Mouse (Mus musculus) liver, embryonic 13.5 days (tissue): ENCODE results near the gene Arhgef17. TPM values are rescaled to one million over a fixed set of nuclear protein-coding genes. Genes with fewer than 3 reads are reported as not detected.

ENCODE experiments used
- ATAC-seq: fragments of 200-750 bp; cut with Nextera tagmentation; 2 replicates; pipeline ENCODE4 v1.8.0; 2017; ENCODE audit warnings: low read depth, mild to moderate bottlenecking, moderate number of reproducible peaks, moderate library complexity
- DNase-seq: peaks from one replicate; pipeline ENCODE4 v3.0.0; 2022
- H3K27ac ChIP-seq: fragments of 300-500 bp; sonication (generic); 2 replicates; pipeline ENCODE4 v1.5.1; 2015; ENCODE audit warnings: moderate library complexity, mild to moderate bottlenecking, inconsistent platforms
- H3K27me3 ChIP-seq: fragments of 300-500 bp; sonication (generic); 2 replicates; pipeline ENCODE4 v1.6.1; 2015; ENCODE audit warnings: mild to moderate bottlenecking, inconsistent platforms
- H3K36me3 ChIP-seq: fragments of 300-500 bp; sonication (generic); 2 replicates; pipeline ENCODE4 v1.6.1; 2015; ENCODE audit warnings: mild to moderate bottlenecking, inconsistent platforms
- H3K4me1 ChIP-seq: fragments of 300-500 bp; sonication (generic); replicated peaks from 2 replicates; pipeline ENCODE4 v1.6.1; 2015; ENCODE audit warnings: inconsistent platforms
- H3K4me2 ChIP-seq: fragments of 300-500 bp; sonication (generic); 2 replicates; pipeline ENCODE4 v1.6.1; 2015; ENCODE audit warnings: inconsistent platforms, mild to moderate bottlenecking, moderate library complexity
- H3K4me3 ChIP-seq: fragments of 300-500 bp; sonication (generic); replicated peaks from 2 replicates; pipeline ENCODE4 v1.5.1; 2015; ENCODE audit warnings: mild to moderate bottlenecking, inconsistent platforms
- H3K9ac ChIP-seq: fragments of 300-500 bp; sonication (generic); 2 replicates; pipeline ENCODE4 v1.6.1; 2015; ENCODE audit warnings: mild to moderate bottlenecking, inconsistent platforms
- H3K9me3 ChIP-seq: fragments of 300-500 bp; sonication (generic); replicated peaks from 2 replicates; pipeline ENCODE4 v1.6.1; 2016; ENCODE audit warnings: inconsistent platforms
- WGBS: fragments of 180-500 bp; shearing (Covaris S2); methylation state at CpG from one replicate; pipeline ENCODE4 v1.1.7; 2015; ENCODE audit not compliant: insufficient replicate concordance; 5-methylcytosine and 5-hydroxymethylcytosine counted together
- polyA plus RNA-seq: library from polyadenylated mRNA; unstranded; fragments of >200 nt; fragmentation: Nextera tagmentation; extraction: Ambion mirVana; gene quantifications from 2 replicates; pipeline ENCODE4 v1.2.1, GENCODE M21; 2015

Gene Arhgef17
- polyA plus RNA-seq, 1 experiment from 2014 or later, result 0.53 TPM

GRCm38 (mm10) chr7:100963381-100963780, 31.5 kb upstream of the Arhgef17 start:
- no peaks in the 10 kb centered on the region; the same call in 1 of the 2 replicates for H3K27me3 ChIP-seq
- no peak for ATAC-seq
- H3K27ac ChIP-seq, result no peak overlapping the region
- 69% methylated on average over 8 of the region's 8 CpGs for WGBS
- no peaks in the 10 kb centered on the region for H3K36me3 ChIP-seq
- peaks cover 21% of the 10 kb centered on the region for H3K4me1 ChIP-seq
- no peak overlapping the region for H3K9ac ChIP-seq
- no peaks in the 10 kb centered on the region for H3K9me3 ChIP-seq
- no peak overlapping the region for H3K4me3 ChIP-seq
- DNase-seq, result no peak
- no peak overlapping the region for H3K4me2 ChIP-seq

GRCm38 (mm10) chr7:100961146-100961545, 29.2 kb upstream of the Arhgef17 start:
- WGBS, result 25% methylated on average over 7 of the region's 7 CpGs
- no peak for ATAC-seq

GRCm38 (mm10) chr7:100960462-100960861, 28.6 kb upstream of the Arhgef17 start:
- WGBS, result 48% methylated on average over 2 of the region's 2 CpGs
- H3K9ac ChIP-seq, result no peak overlapping the region
- no peak overlapping the region for H3K4me3 ChIP-seq
- H3K4me2 ChIP-seq, result no peak overlapping the region
- H3K27ac ChIP-seq, result no peak overlapping the region
- ATAC-seq (no peak), DNase-seq (no peak)
- H3K36me3 ChIP-seq, result no peaks in the 10 kb centered on the region
- no peaks in the 10 kb centered on the region for H3K27me3 ChIP-seq
- H3K4me1 ChIP-seq, result peaks cover 13% of the 10 kb centered on the region
- no peaks in the 10 kb centered on the region for H3K9me3 ChIP-seq

More at GRCm38 (mm10) chr7:100961146-100961545, 29.2 kb upstream of the Arhgef17 start:
- Histone ChIP-seq H3K4me2 (no peak overlapping the region), H3K9ac (no peak overlapping the region), H3K4me1 (peaks cover 18% of the 10 kb centered on the region), H3K27ac (no peak overlapping the region), H3K27me3 (no peaks in the 10 kb centered on the region), H3K9me3 (no peaks in the 10 kb centered on the region), H3K4me3 (no peak overlapping the region), H3K36me3 (no peaks in the 10 kb centered on the region)
- no peak for DNase-seq

GRCm38 (mm10) chr7:100958426-100958825, 26.5 kb upstream of the Arhgef17 start:
- Histone ChIP-seq H3K27ac (no peak overlapping the region), H3K27me3 (no peaks in the 10 kb centered on the region), H3K4me3 (no peak overlapping the region), H3K4me2 (no peak overlapping the region), H3K36me3 (no peaks in the 10 kb centered on the region), H3K9ac (no peak overlapping the region), H3K9me3 (no peaks in the 10 kb centered on the region), H3K4me1 (peaks cover 9% of the 10 kb centered on the region)
- DNase-seq (no peak), ATAC-seq (no peak)
- 88% methylated on average over 2 of the region's 2 CpGs for WGBS

- ATAC-seq (no peak), DNase-seq (no peak)
- Histone ChIP-seq H3K27ac (0 out of 2 replicates have a peak overlapping the region, but pooled peaks have one; percentile 39), H3K4me2 (no peak overlapping the region), H3K36me3 (no peaks in the 10 kb centered on the region), H3K4me1 (peaks cover 45% of the 10 kb centered on the region), H3K9ac (no peak overlapping the region), H3K9me3 (no peaks in the 10 kb centered on the region), H3K4me3 (no peak overlapping the region), H3K27me3 (no peaks in the 10 kb centered on the region)
- 67% methylated on average over 7 of the region's 7 CpGs for WGBS
Measured at GRCm38 (mm10) chr7:100952686-100953085, 20.8 kb upstream of the Arhgef17 start.

GRCm38 (mm10) chr7:100951903-100952302, 20.0 kb upstream of the Arhgef17 start:
- Histone ChIP-seq H3K9ac (no peak overlapping the region), H3K4me3 (no peak overlapping the region), H3K4me1 (peaks cover 45% of the 10 kb centered on the region), H3K4me2 (no peak overlapping the region), H3K27me3 (no peaks in the 10 kb centered on the region), H3K9me3 (no peaks in the 10 kb centered on the region), H3K27ac (peak overlapping the region; percentile 48; the same call in 1 of the 2 replicates), H3K36me3 (no peaks in the 10 kb centered on the region)
- no peak for DNase-seq
- whole genome bisulfite sequencing, result 48% methylated on average over 2 of the region's 2 CpGs
- ATAC-seq, result peak; percentile 10; the same call in 1 of the 2 replicates

GRCm38 (mm10) chr7:100950481-100951010, 18.6 kb upstream of the Arhgef17 start:
- no peaks in the 10 kb centered on the region for H3K9me3 ChIP-seq
- H3K27me3 ChIP-seq, result no peaks in the 10 kb centered on the region
- H3K36me3 ChIP-seq, result no peaks in the 10 kb centered on the region
- H3K4me3 ChIP-seq, result no peak overlapping the region
- H3K9ac ChIP-seq, result no peak overlapping the region
- H3K27ac ChIP-seq, result peak overlapping the region; percentile 80
- peaks cover 41% of the 10 kb centered on the region for H3K4me1 ChIP-seq
- ATAC-seq (peak; percentile 73), DNase-seq (no peak)
- H3K4me2 ChIP-seq, result peak overlapping the region; percentile 8; the same call in 1 of the 2 replicates
- whole genome bisulfite sequencing, result 18% methylated on average over 12 of the region's 12 CpGs

- DNase-seq, result no peak
- H3K27ac ChIP-seq, result peak overlapping the region; percentile 80
- peak; percentile 52 for ATAC-seq
- 23% methylated on average over 5 of the region's 5 CpGs for WGBS
- H3K36me3 ChIP-seq, result no peaks in the 10 kb centered on the region
- H3K4me3 ChIP-seq, result no peak overlapping the region
- H3K9ac ChIP-seq, result no peak overlapping the region
- H3K4me1 ChIP-seq, result peaks cover 41% of the 10 kb centered on the region
- no peaks in the 10 kb centered on the region for H3K9me3 ChIP-seq
- no peaks in the 10 kb centered on the region for H3K27me3 ChIP-seq
- peak overlapping the region; percentile 8 for H3K4me2 ChIP-seq
Measured at GRCm38 (mm10) chr7:100950031-100950430, 18.1 kb upstream of the Arhgef17 start.

- ATAC-seq (no peak), DNase-seq (no peak)
- no peak overlapping the region for H3K4me2 ChIP-seq
- H3K9ac ChIP-seq, result no peak overlapping the region
- H3K9me3 ChIP-seq, result no peaks in the 10 kb centered on the region
- WGBS, result 70% methylated on average over 5 of the region's 5 CpGs
- H3K4me3 ChIP-seq, result no peak overlapping the region
- no peak overlapping the region; the same call in 1 of the 2 replicates for H3K27ac ChIP-seq
- peaks cover 5% of the 10 kb centered on the region for H3K4me1 ChIP-seq
- H3K27me3 ChIP-seq, result no peaks in the 10 kb centered on the region; the same call in 1 of the 2 replicates
- H3K36me3 ChIP-seq, result no peaks in the 10 kb centered on the region
Measured at GRCm38 (mm10) chr7:100944738-100945137, 12.8 kb upstream of the Arhgef17 start.

- Histone ChIP-seq H3K4me2 (no peak overlapping the region), H3K27me3 (no peaks in the 10 kb centered on the region; the same call in 1 of the 2 replicates), H3K4me3 (no peak overlapping the region), H3K9me3 (no peaks in the 10 kb centered on the region), H3K4me1 (peaks cover under 1% of the 10 kb centered on the region), H3K27ac (no peak overlapping the region), H3K36me3 (no peaks in the 10 kb centered on the region), H3K9ac (no peak overlapping the region)
- WGBS, result 40% methylated on average over 2 of the region's 2 CpGs
- no peak for ATAC-seq
- no peak for DNase-seq
Measured at GRCm38 (mm10) chr7:100944306-100944705, 12.4 kb upstream of the Arhgef17 start.

- H3K4me2 ChIP-seq, result no peak overlapping the region
- peak; percentile 39; the same call in 1 of the 2 replicates for ATAC-seq
- no peak overlapping the region for H3K27ac ChIP-seq
- no peaks in the 10 kb centered on the region for H3K9me3 ChIP-seq
- no peak for DNase-seq
- no peak overlapping the region for H3K4me3 ChIP-seq
- no peaks in the 10 kb centered on the region; the same call in 1 of the 2 replicates for H3K27me3 ChIP-seq
- H3K36me3 ChIP-seq, result no peaks in the 10 kb centered on the region
- no peaks in the 10 kb centered on the region for H3K4me1 ChIP-seq
- H3K9ac ChIP-seq, result no peak overlapping the region
- 51% methylated on average over 12 of the region's 12 CpGs for WGBS
Measured at GRCm38 (mm10) chr7:100942789-100943615, 11.1 kb upstream of the Arhgef17 start.
